Mouse (Mus musculus): ENCODE results near the gene Mtus2. TPM values are rescaled to one million over a fixed set of nuclear protein-coding genes. Genes with fewer than 3 reads are reported as not detected.

Mtus2 gene
- polyA plus RNA-seq, 1 experiment: 22.5 TPM

- H3K4me3 ChIP-seq (ENCODE audit: insufficient read depth, low read length): no peak overlapping the region
- H3K4me1 ChIP-seq (ENCODE audit: control insufficient read depth, insufficient read depth, low read length): 0 out of 2 replicates have a peak, but pooled peaks cover 2% of the 10 kb centered on the region
- TF ChIP-seq POLR2A (IDR thresholded peaks at IDR 0.05; ENCODE audit: extremely low read depth, insufficient read depth, low read length): no peak
- no peak for TF ChIP-seq CTCF (IDR thresholded peaks at IDR 0.05; ENCODE audit: extremely low read depth, insufficient read depth, low read length)
- H3K27ac ChIP-seq (ENCODE audit: insufficient read depth, low read length): no peak overlapping the region
Observed at GRCm38 (mm10) chr5:147955671-147956070, 1.4 kb upstream of the Mtus2 start.

GRCm38 (mm10) chr5:147956421-147956820, 699 bp upstream of the Mtus2 start:
- Histone ChIP-seq H3K4me1 (ENCODE audit: control insufficient read depth, insufficient read depth, low read length) (0 out of 2 replicates have a peak, but pooled peaks cover 2% of the 10 kb centered on the region), H3K27ac (ENCODE audit: insufficient read depth, low read length) (no peak overlapping the region), H3K4me3 (ENCODE audit: insufficient read depth, low read length) (peak overlapping the region; percentile 57)
- TF ChIP-seq POLR2A (IDR thresholded peaks at IDR 0.05; ENCODE audit: extremely low read depth, insufficient read depth, low read length) (no peak), CTCF (IDR thresholded peaks at IDR 0.05; ENCODE audit: extremely low read depth, insufficient read depth, low read length) (no peak)

- Histone ChIP-seq H3K27ac (ENCODE audit: insufficient read depth, low read length) (peak overlapping the region; percentile 97), H3K4me1 (ENCODE audit: control insufficient read depth, insufficient read depth, low read length) (0 out of 2 replicates have a peak, but pooled peaks cover 2% of the 10 kb centered on the region), H3K4me3 (ENCODE audit: insufficient read depth, low read length) (peak overlapping the region; percentile 57)
- TF ChIP-seq POLR2A (IDR thresholded peaks at IDR 0.05; ENCODE audit: extremely low read depth, insufficient read depth, low read length) (no peak), CTCF (IDR thresholded peaks at IDR 0.05; ENCODE audit: extremely low read depth, insufficient read depth, low read length) (no peak)
Observed at GRCm38 (mm10) chr5:147957592-147958271, 612 bp downstream of the Mtus2 start.

GRCm38 (mm10) chr5:147958552-147958951, 1.4 kb downstream of the Mtus2 start:
- Histone ChIP-seq H3K4me3 (ENCODE audit: insufficient read depth, low read length) (peak overlapping the region; percentile 57), H3K4me1 (ENCODE audit: control insufficient read depth, insufficient read depth, low read length) (0 out of 2 replicates have a peak, but pooled peaks cover 2% of the 10 kb centered on the region), H3K27ac (ENCODE audit: insufficient read depth, low read length) (peak overlapping the region; percentile 47; the same call in 1 of the 2 replicates)
- TF ChIP-seq POLR2A (IDR thresholded peaks at IDR 0.05; ENCODE audit: extremely low read depth, insufficient read depth, low read length): no peak
- TF ChIP-seq CTCF (IDR thresholded peaks at IDR 0.05; ENCODE audit: extremely low read depth, insufficient read depth, low read length): no peak

GRCm38 (mm10) chr5:147959088-147959487, 2.0 kb downstream of the Mtus2 start:
- H3K27ac ChIP-seq (ENCODE audit: insufficient read depth, low read length): peak overlapping the region; percentile 49
- TF ChIP-seq POLR2A (IDR thresholded peaks at IDR 0.05; ENCODE audit: extremely low read depth, insufficient read depth, low read length): no peak
- TF ChIP-seq CTCF (IDR thresholded peaks at IDR 0.05; ENCODE audit: extremely low read depth, insufficient read depth, low read length): no peak
- peak overlapping the region; percentile 57 for H3K4me3 ChIP-seq (ENCODE audit: insufficient read depth, low read length)
- 0 out of 2 replicates have a peak, but pooled peaks cover 2% of the 10 kb centered on the region for H3K4me1 ChIP-seq (ENCODE audit: control insufficient read depth, insufficient read depth, low read length)

- Histone ChIP-seq H3K4me3 (ENCODE audit: insufficient read depth, low read length) (no peak overlapping the region), H3K27ac (ENCODE audit: insufficient read depth, low read length) (no peak overlapping the region), H3K4me1 (ENCODE audit: control insufficient read depth, insufficient read depth, low read length) (no peaks in the 10 kb centered on the region; the same call in 1 of the 2 replicates)
- TF ChIP-seq CTCF (IDR thresholded peaks at IDR 0.05; ENCODE audit: extremely low read depth, insufficient read depth, low read length) (peak; percentile 23; the same call in 1 of the 2 replicates), POLR2A (IDR thresholded peaks at IDR 0.05; ENCODE audit: extremely low read depth, insufficient read depth, low read length) (no peak)
Observed at GRCm38 (mm10) chr5:147960793-147961192, 3.7 kb downstream of the Mtus2 start.

- no peak overlapping the region for H3K27ac ChIP-seq (ENCODE audit: insufficient read depth, low read length)
- H3K4me1 ChIP-seq (ENCODE audit: control insufficient read depth, insufficient read depth, low read length): no peaks in the 10 kb centered on the region; the same call in 1 of the 2 replicates
- no peak overlapping the region for H3K4me3 ChIP-seq (ENCODE audit: insufficient read depth, low read length)
- no peak for TF ChIP-seq CTCF (IDR thresholded peaks at IDR 0.05; ENCODE audit: extremely low read depth, insufficient read depth, low read length)
- no peak for TF ChIP-seq POLR2A (IDR thresholded peaks at IDR 0.05; ENCODE audit: extremely low read depth, insufficient read depth, low read length)
Observed at GRCm38 (mm10) chr5:147963820-147964580, 6.9 kb downstream of the Mtus2 start.

GRCm38 (mm10) chr5:147964776-147965175, 7.7 kb downstream of the Mtus2 start:
- H3K27ac ChIP-seq (ENCODE audit: insufficient read depth, low read length): no peak overlapping the region
- H3K4me3 ChIP-seq (ENCODE audit: insufficient read depth, low read length): no peak overlapping the region
- TF ChIP-seq CTCF (IDR thresholded peaks at IDR 0.05; ENCODE audit: extremely low read depth, insufficient read depth, low read length) (peak; percentile 36), POLR2A (IDR thresholded peaks at IDR 0.05; ENCODE audit: extremely low read depth, insufficient read depth, low read length) (no peak)
- no peaks in the 10 kb centered on the region; the same call in 1 of the 2 replicates for H3K4me1 ChIP-seq (ENCODE audit: control insufficient read depth, insufficient read depth, low read length)

- Histone ChIP-seq H3K27ac (ENCODE audit: insufficient read depth, low read length) (no peak overlapping the region), H3K4me1 (ENCODE audit: control insufficient read depth, insufficient read depth, low read length) (no peaks in the 10 kb centered on the region; the same call in 1 of the 2 replicates), H3K4me3 (ENCODE audit: insufficient read depth, low read length) (no peak overlapping the region)
- TF ChIP-seq CTCF (IDR thresholded peaks at IDR 0.05; ENCODE audit: extremely low read depth, insufficient read depth, low read length) (no peak), POLR2A (IDR thresholded peaks at IDR 0.05; ENCODE audit: extremely low read depth, insufficient read depth, low read length) (no peak)
Observed at GRCm38 (mm10) chr5:147966646-147967045, 9.5 kb downstream of the Mtus2 start.

Measured in cortical plate, adult 2 months (tissue).